Mouse (Mus musculus): ENCODE results near the gene Tas2r123.

Tas2r123 gene

GRCm38 (mm10) chr6:132846842-132847241 lies at the start of gene Tas2r123:
Tas2r123 (plus strand) TSS chr6:132847142.
- no peak for DNase-seq (ENCODE audit: low read depth)

DNA sequence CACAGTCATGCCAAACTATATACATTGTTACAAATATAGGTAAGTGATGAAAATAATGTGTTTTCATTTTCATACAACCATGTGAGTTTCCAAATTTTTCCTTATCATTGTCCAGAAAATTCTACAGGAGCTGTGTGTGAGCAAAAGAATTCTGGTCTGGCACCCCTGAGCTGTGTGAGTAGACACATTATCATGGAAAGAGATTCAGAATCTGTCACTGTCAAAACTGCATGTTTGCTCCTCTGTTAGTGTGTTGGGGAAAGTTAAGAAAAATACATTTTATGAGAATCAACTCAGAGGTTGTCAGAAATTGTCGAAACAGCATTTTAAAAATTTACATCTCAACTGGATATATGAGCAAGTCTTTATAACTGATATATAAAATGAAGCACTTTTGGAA lies 44.4 kb upstream of the Tas2r123 start, which contains the start of gene Tas2r117:
TSS of gene Tas2r117 (plus strand) at position 301 of the 400 bp plus-strand sequence.
- no peak for DNase-seq (ENCODE audit: low read depth)

DNA sequence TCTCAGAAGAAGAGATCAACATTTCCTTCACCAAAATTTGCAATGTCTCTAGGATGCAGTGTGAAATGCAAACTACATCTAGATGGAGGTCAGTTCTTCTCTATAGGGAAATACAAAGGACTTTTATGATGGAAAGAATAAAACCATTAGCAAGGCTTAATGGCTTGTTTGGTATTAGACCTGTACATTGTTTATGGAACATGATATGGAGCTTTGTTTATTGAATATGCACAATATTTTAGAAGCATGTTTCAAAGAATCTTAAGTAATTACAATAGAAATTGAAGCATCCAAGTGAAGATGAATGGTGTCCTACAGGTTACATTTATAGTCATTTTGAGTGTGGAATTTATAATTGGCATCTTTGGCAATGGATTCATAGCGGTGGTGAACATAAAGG lies 8.2 kb downstream of the Tas2r123 start, which contains the start of gene Tas2r116:
TSS of gene Tas2r116 (plus strand) at position 301 of the 400 bp plus-strand sequence.
- no peak for DNase-seq (ENCODE audit: low read depth)

DNA sequence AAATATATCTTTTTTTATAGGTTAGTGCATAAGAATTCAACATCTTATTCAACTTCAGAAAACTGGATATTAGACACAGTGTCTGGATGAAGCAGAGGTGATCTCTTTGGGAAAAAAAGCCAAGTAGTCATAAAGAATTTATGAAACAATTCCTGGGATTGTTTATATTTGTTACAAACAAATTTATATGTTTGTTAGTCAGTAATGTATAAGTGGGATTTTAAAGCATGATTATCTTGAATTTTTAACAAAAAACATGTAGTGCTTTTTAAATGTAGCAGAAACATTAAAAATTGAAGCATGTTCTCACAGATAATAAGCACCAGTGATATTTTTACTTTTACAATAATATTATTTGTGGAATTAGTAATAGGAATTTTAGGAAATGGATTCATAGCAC lies 20.8 kb downstream of the Tas2r123 start, which contains the start of gene Tas2r110:
TSS of gene Tas2r110 (plus strand) at position 301 of the 400 bp plus-strand sequence.
- no peak for DNase-seq (ENCODE audit: low read depth)

GRCm38 (mm10) chr6:132892711-132893110 lies 45.8 kb downstream of the Tas2r123 start, which contains the start of gene Tas2r113:
Tas2r113 (plus strand) TSS chr6:132893011.
- DNase-seq (ENCODE audit: low read depth) = no peak

All from fibroblast of lung, adult 2 months (primary cell).